Mouse (Mus musculus) frontal cortex, postnatal 10 days (tissue): ENCODE measurements around the gene 5730522E02Rik.

Experiments
- DNase-seq, 2 experiments: peaks; one replicate each; pipeline ENCODE4 v3.0.0; 2022; ENCODE audit warnings: low spot score in 2 of 2, mixed read lengths in 1 of 2

5730522E02Rik gene

DNA sequence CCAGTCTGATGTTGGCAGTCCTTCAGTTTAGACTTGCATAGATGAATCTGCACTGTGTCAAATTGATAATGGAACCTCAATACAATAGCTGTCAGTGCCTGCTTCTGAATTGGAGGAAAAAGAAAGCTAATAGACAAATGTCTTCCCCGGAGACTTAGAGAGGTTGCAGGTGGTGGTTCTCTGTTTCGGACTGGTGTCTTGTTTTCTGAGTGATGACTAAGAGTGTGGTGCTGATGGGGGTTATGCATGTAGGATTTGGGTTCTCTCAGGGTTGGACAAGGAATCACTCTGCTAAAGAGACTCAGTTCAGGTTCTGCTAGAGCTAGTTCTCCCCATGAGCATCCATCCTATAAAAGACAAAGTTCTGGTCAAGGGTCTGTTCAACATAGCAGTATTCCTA is 397.1 kb downstream of the 5730522E02Rik start:
- DNase-seq: no peak

- no peak for DNase-seq
These were observed 422.9 kb downstream of the 5730522E02Rik start for GRCm38 (mm10) chr11:25787691-25788090.

- no peak for DNase-seq
These were observed 438.3 kb downstream of the 5730522E02Rik start for GRCm38 (mm10) chr11:25772231-25772630.

- DNase-seq: no peak
These were observed 439.5 kb downstream of the 5730522E02Rik start for GRCm38 (mm10) chr11:25770991-25771568.

GRCm38 (mm10) chr11:25767584-25768333 is 442.8 kb downstream of the 5730522E02Rik start:
- no peak for DNase-seq

- DNase-seq: no peak
These were observed 457.2 kb downstream of the 5730522E02Rik start for GRCm38 (mm10) chr11:25753156-25753899.

DNA sequence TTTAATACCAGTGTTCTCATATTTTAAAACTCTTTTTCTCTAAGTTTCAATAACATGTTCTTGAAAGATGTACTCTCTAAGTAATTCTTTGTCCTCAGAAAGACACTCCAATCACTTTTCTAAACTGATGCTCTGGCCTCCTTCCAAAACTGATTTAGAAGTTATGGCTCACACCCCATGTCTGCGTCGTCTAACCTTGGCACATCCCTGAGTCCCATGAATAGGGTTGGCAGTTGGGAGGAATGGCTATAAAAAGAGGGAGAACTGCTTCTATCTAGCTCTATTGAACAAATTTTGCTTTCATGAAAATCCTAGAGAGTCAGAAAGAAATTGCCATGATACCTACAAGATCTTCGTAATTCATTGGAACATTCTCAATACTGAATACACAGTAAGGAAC is 458.1 kb downstream of the 5730522E02Rik start:
- no peak for DNase-seq

DNA sequence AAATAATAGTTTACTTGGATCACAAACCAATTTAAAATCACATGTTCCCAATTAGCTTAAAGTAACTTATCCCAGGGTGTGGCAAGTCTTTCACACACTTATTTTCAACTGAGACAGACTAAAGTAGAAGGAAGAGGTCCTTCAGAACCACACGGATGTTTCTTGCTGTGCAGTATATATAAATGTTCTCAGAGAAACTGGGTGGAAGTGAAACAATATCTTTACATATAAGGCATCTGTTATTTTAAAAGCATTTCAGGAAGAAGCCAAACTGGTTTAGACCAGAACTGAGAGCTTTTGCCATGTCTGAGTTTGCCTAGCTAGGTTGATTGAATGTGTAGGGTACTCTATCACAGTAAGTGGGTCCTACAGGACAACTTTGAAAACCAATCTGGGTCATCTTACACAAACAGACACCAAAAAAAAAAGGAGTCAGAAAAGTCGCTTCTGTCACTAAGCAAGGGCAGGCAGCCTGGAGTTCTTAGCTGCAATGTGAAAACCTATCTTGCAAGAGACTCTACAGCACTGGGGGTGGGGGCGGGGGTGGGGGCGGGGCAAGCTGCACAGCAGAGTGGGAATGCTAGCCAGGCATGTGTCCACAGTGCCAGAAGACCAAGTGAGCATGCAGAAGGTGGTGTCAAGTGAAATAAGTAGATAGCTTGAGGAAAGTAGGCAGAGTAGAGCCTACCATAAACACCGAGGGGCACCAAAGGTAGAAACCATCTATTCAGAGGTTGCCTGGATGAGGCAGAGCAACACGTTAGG is 463.3 kb downstream of the 5730522E02Rik start:
- no peak for DNase-seq

DNA sequence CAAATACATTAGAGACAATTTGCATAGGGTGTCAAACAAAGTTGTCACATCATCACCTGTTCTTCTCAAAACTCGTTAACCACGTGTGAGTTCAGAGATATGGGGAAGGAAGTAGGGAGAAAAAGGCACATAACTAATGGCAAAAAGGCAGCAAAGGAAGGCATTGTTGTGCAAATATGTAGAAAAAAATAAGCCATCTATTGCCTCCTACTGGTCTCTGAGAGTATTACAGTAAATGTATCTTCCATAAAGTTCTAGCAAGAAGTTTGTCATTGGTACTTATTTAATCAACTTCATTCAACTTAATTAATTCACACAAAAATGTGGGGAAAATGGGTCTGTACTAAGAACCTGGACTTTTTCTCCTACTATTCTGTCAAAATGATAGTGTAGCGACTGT is 466.9 kb downstream of the 5730522E02Rik start:
- no peak for DNase-seq

- peak in 1 of 2 experiments; percentile 10 for DNase-seq
These were observed 473.3 kb downstream of the 5730522E02Rik start for GRCm38 (mm10) chr11:25737255-25737654.

DNA sequence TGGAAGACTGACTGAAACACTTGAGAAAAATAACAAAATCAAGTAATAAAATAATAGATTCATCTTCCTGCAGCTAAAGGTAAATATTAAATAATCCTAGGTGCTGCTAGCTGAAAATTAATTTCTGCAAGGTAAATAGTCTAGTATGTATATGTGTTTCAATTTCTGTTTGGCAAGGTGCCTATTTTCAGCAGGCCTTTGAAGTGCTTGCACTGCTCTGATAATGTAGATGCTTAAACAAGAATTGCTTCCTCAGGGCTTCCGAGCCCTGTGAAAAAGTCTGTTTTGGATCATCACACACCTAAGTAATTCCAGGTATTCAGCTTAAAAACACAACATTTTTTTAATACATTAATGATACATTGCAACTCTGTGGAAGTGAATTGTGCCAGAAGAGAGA is 481.1 kb downstream of the 5730522E02Rik start:
- no peak for DNase-seq

DNA sequence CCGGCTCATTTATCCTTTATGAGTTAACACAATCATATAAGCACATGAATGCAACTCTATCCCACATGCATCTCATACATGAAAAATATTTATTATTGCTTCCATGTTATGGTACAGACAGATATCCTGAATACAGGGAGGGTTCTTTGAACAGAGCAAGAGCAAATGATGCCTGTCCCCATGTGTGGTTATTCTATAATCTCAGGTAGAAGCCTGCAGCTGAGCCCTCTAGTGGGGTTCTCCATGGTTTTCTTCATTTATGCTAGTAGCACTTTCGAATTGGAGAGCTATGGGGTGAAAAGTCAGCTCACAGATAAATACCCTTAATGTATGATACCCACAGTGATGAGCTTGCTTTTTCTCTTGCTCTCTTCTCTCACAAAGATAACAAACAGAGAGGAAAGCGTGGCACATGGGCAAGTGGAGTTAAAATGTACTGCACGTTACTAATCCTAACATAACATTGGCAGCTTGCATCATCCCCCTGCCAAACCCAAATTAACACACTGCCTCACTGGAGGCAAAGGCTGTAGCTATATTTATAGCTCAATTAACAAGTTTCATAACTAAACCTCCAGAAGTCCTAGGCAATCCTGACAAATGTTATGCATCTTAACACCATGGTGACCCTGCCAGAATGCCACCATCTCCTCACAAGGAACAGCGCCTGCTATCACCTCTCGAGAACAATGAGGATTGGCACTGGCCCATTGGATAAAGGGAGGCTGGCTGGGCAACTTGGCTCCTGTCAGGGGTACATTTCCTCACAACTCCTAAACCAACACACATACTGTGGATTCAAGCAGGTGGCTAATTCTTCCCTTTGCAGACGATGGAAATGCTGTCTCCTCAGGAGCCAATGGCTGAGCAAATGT is 494.9 kb downstream of the 5730522E02Rik start:
- DNase-seq: peak in 1 of 2 experiments; percentile 21

GRCm38 (mm10) chr11:25710559-25710958 is 500.0 kb downstream of the 5730522E02Rik start:
- DNase-seq: no peak

DNA sequence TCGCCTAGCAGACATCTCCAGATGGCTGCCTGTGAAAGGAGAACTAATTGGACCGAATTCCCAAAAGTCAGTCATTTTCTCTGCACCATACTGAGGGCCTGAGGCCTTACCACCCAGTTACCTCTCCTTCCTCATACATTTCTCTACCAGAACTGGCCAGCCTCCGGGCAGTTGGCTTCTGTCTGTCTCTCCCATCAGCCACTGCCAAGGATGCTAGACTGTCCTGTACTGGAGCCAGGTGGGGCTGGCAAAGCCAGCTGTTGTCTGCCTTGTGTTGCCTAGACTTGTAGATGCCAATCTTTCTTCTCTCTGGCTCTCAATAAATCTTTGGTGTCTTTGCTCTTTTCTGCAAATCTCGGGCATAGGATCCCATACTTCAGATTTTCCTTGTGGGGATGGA is 500.7 kb downstream of the 5730522E02Rik start:
- no peak for DNase-seq

DNA sequence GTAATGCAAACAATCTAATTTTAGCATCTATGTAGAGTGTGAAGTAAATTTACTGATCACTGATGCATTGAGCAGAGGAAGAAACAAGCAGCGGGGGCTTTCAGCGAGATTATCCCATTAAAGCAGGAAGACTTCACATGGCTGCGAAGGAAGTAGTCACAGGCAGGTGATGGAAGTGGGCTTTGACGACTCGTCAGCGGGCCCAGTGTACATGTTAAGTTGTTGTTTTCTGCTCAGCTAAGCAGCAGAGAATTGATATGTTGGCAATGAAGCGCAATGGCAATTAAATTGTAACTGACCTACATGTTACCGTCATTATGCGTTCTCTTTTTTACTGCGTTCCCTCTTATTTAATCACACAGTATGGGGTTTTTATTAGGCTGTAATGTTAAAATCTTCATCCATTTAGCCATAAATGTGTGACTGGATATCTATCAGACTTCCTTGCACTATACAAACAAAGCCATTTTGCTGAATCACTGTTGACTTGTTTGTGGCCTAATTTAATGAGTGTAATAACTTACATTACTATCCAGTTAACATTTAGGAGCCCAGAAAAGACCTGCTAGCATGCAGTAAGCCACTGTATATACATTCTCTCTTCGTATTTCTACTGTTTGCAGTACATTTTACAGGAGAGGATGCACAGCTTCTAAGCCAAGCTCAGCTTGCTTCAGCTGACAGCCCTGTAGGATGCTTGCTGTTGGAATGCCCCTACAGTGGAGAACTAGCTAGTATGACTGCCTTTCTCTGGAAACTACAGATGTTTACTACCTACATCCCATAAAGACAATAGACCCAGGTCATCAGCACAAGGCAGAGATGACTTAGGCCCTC is 506.0 kb downstream of the 5730522E02Rik start:
- DNase-seq: no peak

GRCm38 (mm10) chr11:25702791-25703190 is 507.8 kb downstream of the 5730522E02Rik start:
- DNase-seq: no peak

DNA sequence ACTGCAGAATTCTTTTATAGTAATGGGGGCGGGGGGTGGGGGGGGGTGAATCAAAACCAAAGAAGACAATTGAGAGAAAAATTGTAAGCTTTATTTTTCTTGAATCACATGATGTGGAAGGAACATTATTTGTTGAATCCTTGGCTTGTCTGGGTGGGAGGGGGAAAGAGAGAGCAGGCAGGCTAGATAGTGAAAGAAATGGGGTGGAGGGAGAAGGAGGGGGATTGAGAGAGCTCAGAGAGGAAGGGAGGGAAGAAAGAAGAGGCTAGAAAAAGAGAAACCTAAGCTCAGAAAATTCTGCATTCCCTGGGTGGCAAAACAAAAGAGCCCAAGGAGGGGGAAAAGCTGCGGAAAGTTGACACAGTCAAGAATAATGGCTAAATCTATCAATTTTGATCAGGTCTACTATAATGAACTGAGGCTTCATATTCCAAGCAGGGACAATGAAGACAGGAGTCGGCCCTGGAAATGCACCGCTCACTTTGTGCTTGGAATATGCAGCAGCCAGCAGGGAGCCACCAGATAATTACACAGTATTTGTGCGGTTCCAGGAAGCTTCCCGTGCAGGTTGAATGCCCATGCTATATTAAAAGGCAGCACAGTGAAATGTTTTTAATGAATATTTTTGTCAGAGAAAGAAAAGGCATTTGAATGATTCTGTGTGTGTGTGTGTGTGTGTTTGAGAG is 512.9 kb downstream of the 5730522E02Rik start:
- no peak for DNase-seq

- DNase-seq: no peak
These were observed 514.4 kb downstream of the 5730522E02Rik start for GRCm38 (mm10) chr11:25696168-25696567.

DNA sequence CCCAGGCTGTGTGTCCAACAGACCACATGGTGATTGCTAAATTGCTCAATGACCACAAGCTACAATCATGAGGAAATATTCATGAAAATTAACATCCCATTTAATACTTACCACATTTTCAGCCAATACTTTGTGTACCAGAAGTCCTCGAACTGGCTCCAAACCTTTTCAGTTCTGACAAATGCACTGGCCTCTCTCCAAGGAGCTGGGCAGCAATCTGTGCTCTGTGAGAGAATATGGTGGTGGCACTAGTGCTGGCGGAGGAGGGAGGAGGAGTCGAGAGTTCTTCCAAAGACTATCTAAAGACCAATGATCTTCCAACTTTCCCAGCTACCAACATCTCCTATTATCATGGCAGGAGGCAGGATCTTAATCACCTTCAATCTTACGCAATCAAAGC is 525.8 kb downstream of the 5730522E02Rik start:
- DNase-seq: no peak
